Mouse (Mus musculus): ENCODE data around the gene Sertad1.

DNA sequence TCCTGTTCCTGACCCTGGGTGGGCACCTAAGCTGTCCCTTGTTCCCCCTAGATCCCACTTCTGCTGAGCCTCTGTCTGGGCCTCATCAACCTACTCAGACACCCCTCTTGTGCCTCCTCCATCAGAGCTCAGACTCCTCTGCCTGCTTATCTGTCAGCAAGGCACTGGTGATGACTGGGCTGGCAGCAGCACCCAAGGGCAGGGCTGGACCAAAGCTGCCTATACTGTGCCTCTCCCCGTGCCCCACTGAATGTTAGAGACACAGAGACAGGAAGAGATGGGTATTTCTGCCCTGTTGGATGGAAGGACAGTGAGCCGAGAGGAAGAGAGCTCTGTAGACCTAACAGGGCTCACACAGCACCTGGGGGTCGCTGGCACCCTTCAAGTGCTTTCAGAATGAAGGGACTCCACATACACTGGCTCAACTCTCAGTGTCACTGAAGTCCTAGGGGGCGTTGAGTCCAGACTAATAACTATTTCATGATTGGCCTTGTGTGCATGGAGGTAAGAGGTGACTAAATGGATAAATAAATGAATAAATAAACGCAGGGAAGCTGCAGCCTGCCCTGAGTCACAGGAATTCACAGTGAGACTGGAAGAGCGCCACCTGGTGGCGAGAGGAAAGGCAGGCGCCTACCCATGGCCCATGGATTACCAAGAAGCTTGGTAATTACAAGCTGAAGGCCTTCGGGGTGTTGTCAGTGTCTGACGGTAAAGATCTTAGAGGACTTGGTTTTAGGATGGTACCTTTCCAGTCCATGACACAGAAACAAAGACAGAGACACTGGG is 39.5 kb downstream of the Sertad1 start:
- TF ChIP-seq POLR2AphosphoS2 (IDR thresholded peaks at IDR 0.05; ENCODE audit: insufficient read length, low read depth) (peak; percentile 14), TCF12 (IDR thresholded peaks at IDR 0.05; ENCODE audit: insufficient read depth, poor library complexity, severe bottlenecking) (no peak), POLR2A (IDR thresholded peaks at IDR 0.05; ENCODE audit: insufficient read length, low read depth) (no peak), MYOD1 (IDR thresholded peaks at IDR 0.05; ENCODE audit: control insufficient read depth in 1 of 3, insufficient read length in 2 of 3, low read depth in 2 of 3) (no peak), MYOG (IDR thresholded peaks at IDR 0.05; ENCODE audit: control insufficient read depth in 1 of 3, insufficient read depth in 1 of 3, insufficient read length in 2 of 3, low read depth in 2 of 3) (no peak), MAX (IDR thresholded peaks at IDR 0.05; ENCODE audit: low read depth) (no peak), USF1 (IDR thresholded peaks at IDR 0.05; ENCODE audit: low read depth) (no peak), E2F4 (IDR thresholded peaks at IDR 0.05; ENCODE audit: insufficient read depth) (no peak), TCF3 (IDR thresholded peaks at IDR 0.05; ENCODE audit: insufficient read length, low read depth) (no peak), REST (IDR thresholded peaks at IDR 0.05; ENCODE audit: insufficient read depth, insufficient read length) (no peak), SRF (IDR thresholded peaks at IDR 0.05; ENCODE audit: control insufficient read depth, insufficient read length, low read depth) (no peak)

Data from myocyte (in vitro differentiated cells).